Mouse (Mus musculus) hindbrain, embryonic 16.5 days (tissue): Measurements from ENCODE around the gene Gcsh. TPM values are rescaled to one million over a fixed set of nuclear protein-coding genes. Genes with fewer than 3 reads are reported as not detected.

Source experiments
- ATAC-seq: fragments of 200-750 bp; cut with Nextera tagmentation; 2 replicates; pipeline ENCODE4 v1.8.0; 2017; ENCODE audit warnings: moderate TSS enrichment, moderate library complexity
- H3K27ac ChIP-seq: fragments of 300-500 bp; sonication (generic); 2 replicates; pipeline ENCODE4 v1.5.1; 2014; ENCODE audit warnings: low read depth, mild to moderate bottlenecking, control low read depth, low read length, moderate library complexity
- H3K27me3 ChIP-seq: fragments of 300-500 bp; sonication (generic); replicated peaks from 2 replicates; pipeline ENCODE4 v1.6.1; 2014; ENCODE audit warnings: low read length; ENCODE audit not compliant: control insufficient read depth, insufficient read depth
- H3K36me3 ChIP-seq: fragments of 300-500 bp; sonication (generic); 2 replicates; pipeline ENCODE4 v1.6.1; 2014; ENCODE audit warnings: mild to moderate bottlenecking, low read length, moderate library complexity, mixed read lengths; ENCODE audit not compliant: control insufficient read depth, insufficient read depth
- H3K4me1 ChIP-seq: fragments of 300-500 bp; sonication (generic); 2 replicates; pipeline ENCODE4 v1.6.1; 2014; ENCODE audit warnings: low read depth, low read length; ENCODE audit not compliant: control insufficient read depth, insufficient read depth
- H3K4me2 ChIP-seq: fragments of 300-500 bp; sonication (generic); 2 replicates; pipeline ENCODE4 v1.6.1; 2014; ENCODE audit warnings: mild to moderate bottlenecking, low read length, control low read depth, moderate library complexity
- H3K4me3 ChIP-seq: fragments of 300-500 bp; sonication (generic); 2 replicates; pipeline ENCODE4 v1.5.1; 2014; ENCODE audit warnings: mild to moderate bottlenecking, low read length, control low read depth, moderate library complexity
- H3K9ac ChIP-seq: fragments of 300-500 bp; sonication (generic); 2 replicates; pipeline ENCODE4 v1.6.1; 2014; ENCODE audit warnings: low read depth, mild to moderate bottlenecking, control low read depth, low read length, moderate library complexity
- H3K9me3 ChIP-seq: fragments of 300-500 bp; sonication (generic); 2 replicates; pipeline ENCODE4 v1.6.1; 2014; ENCODE audit warnings: mild to moderate bottlenecking, low read length, moderate library complexity; ENCODE audit not compliant: control insufficient read depth
- WGBS: fragments of 180-500 bp; shearing (Covaris S2); extraction: QIAGEN DNeasy Blood & Tissue Kit; methylation state at CpG from one replicate; pipeline ENCODE4 v1.1.7; 2014; 5-methylcytosine and 5-hydroxymethylcytosine counted together
- polyA plus RNA-seq: library from polyadenylated mRNA; unstranded; fragments of >200 nt; fragmentation: Nextera tagmentation; extraction: Ambion mirVana; gene quantifications from 2 replicates; pipeline ENCODE4 v1.2.1, GENCODE M21; 2015

Gene Gcsh
- polyA plus RNA-seq, 1 experiment from 2014 or later: 119 TPM

GRCm38 (mm10) chr8:117019323-117020275 lies 26.3 kb upstream of the Gcsh start:
- ATAC-seq: no peak
- Histone ChIP-seq H3K27me3 (no peaks in the 10 kb centered on the region), H3K4me2 (no peak overlapping the region), H3K9me3 (no peaks in the 10 kb centered on the region), H3K36me3 (no peaks in the 10 kb centered on the region), H3K9ac (no peak overlapping the region), H3K4me3 (no peak overlapping the region), H3K4me1 (no peaks in the 10 kb centered on the region), H3K27ac (no peak overlapping the region)
- WGBS: 83% methylated on average over 18 of the region's 18 CpGs

- Histone ChIP-seq H3K27me3 (no peaks in the 10 kb centered on the region), H3K9ac (no peak overlapping the region), H3K4me2 (no peak overlapping the region), H3K36me3 (no peaks in the 10 kb centered on the region), H3K9me3 (no peaks in the 10 kb centered on the region), H3K4me3 (no peak overlapping the region), H3K4me1 (no peaks in the 10 kb centered on the region), H3K27ac (no peak overlapping the region)
- no peak for ATAC-seq
- 90% methylated on average over 4 of the region's 4 CpGs for WGBS
Observed at GRCm38 (mm10) chr8:117017896-117018295, 24.6 kb upstream of the Gcsh start.

GRCm38 (mm10) chr8:117017006-117017405 lies 23.7 kb upstream of the Gcsh start:
- Histone ChIP-seq H3K9ac (no peak overlapping the region), H3K9me3 (no peaks in the 10 kb centered on the region), H3K36me3 (no peaks in the 10 kb centered on the region), H3K4me1 (no peaks in the 10 kb centered on the region), H3K4me3 (no peak overlapping the region), H3K27me3 (no peaks in the 10 kb centered on the region), H3K4me2 (no peak overlapping the region), H3K27ac (no peak overlapping the region)
- ATAC-seq: no peak
- WGBS: 31% methylated on average over 8 of the region's 8 CpGs

GRCm38 (mm10) chr8:117015670-117016069 lies 22.3 kb upstream of the Gcsh start:
- H3K27ac ChIP-seq: no peak overlapping the region
- no peak overlapping the region for H3K4me2 ChIP-seq
- no peaks in the 10 kb centered on the region for H3K4me1 ChIP-seq
- H3K27me3 ChIP-seq: no peaks in the 10 kb centered on the region
- H3K9ac ChIP-seq: no peak overlapping the region
- WGBS: 72% methylated on average over 4 of the region's 4 CpGs
- no peaks in the 10 kb centered on the region for H3K36me3 ChIP-seq
- ATAC-seq: no peak
- H3K9me3 ChIP-seq: no peaks in the 10 kb centered on the region
- no peak overlapping the region for H3K4me3 ChIP-seq

- Histone ChIP-seq H3K4me1 (no peaks in the 10 kb centered on the region), H3K4me3 (no peak overlapping the region), H3K27ac (no peak overlapping the region), H3K27me3 (no peaks in the 10 kb centered on the region), H3K4me2 (no peak overlapping the region), H3K9me3 (no peaks in the 10 kb centered on the region), H3K9ac (no peak overlapping the region), H3K36me3 (no peaks in the 10 kb centered on the region)
- no peak for ATAC-seq
- 88% methylated on average over 9 of the region's 9 CpGs for WGBS
Observed at GRCm38 (mm10) chr8:117011366-117011765, 18.0 kb upstream of the Gcsh start.

GRCm38 (mm10) chr8:116994016-116994716 lies 829 bp upstream of the Gcsh start:
- no peaks in the 10 kb centered on the region for H3K9me3 ChIP-seq
- ATAC-seq: no peak
- no peaks in the 10 kb centered on the region for H3K36me3 ChIP-seq
- peak overlapping the region; percentile 73 for H3K4me2 ChIP-seq
- no peak overlapping the region for H3K27ac ChIP-seq
- H3K9ac ChIP-seq: peak overlapping the region; percentile 56
- peaks cover 8% of the 10 kb centered on the region for H3K4me1 ChIP-seq
- 70% methylated on average over 11 of the region's 11 CpGs for WGBS
- no peaks in the 10 kb centered on the region for H3K27me3 ChIP-seq
- H3K4me3 ChIP-seq: peak overlapping the region; percentile 70

GRCm38 (mm10) chr8:116992176-116992971 lies 963 bp downstream of the Gcsh start:
- Histone ChIP-seq H3K9ac (peak overlapping the region; percentile 74), H3K4me1 (peaks cover 8% of the 10 kb centered on the region), H3K4me3 (peak overlapping the region; percentile 70), H3K9me3 (no peaks in the 10 kb centered on the region), H3K36me3 (no peaks in the 10 kb centered on the region), H3K4me2 (peak overlapping the region; percentile 73), H3K27me3 (no peaks in the 10 kb centered on the region), H3K27ac (no peak overlapping the region)
- 9% methylated on average over 23 of the region's 23 CpGs for WGBS
- ATAC-seq: no peak

GRCm38 (mm10) chr8:116991241-116991640 lies 2.1 kb downstream of the Gcsh start:
- ATAC-seq: no peak
- 91% methylated on average over 8 of the region's 8 CpGs for WGBS

More at GRCm38 (mm10) chr8:116991241-116991640, 2.1 kb downstream of the Gcsh start:
- H3K9ac ChIP-seq: no peak overlapping the region
- no peaks in the 10 kb centered on the region for H3K9me3 ChIP-seq
- H3K27ac ChIP-seq: no peak overlapping the region
- peaks cover 8% of the 10 kb centered on the region for H3K4me1 ChIP-seq
- peaks cover 2% of the 10 kb centered on the region; the same call in 1 of the 2 replicates for H3K36me3 ChIP-seq
- H3K4me3 ChIP-seq: no peak overlapping the region
- H3K27me3 ChIP-seq: no peaks in the 10 kb centered on the region
- H3K4me2 ChIP-seq: no peak overlapping the region
